Mouse (Mus musculus) heart, embryonic 13.5 days (tissue): ENCODE data around the gene Sema5a. TPM values are rescaled to one million over a fixed set of nuclear protein-coding genes. Genes with fewer than 3 reads are reported as not detected.
"Not testable (repeated sequence)": the region's sequence is repeated elsewhere in the genome, so short reads cannot be mapped to it uniquely, and the experiment has no call there.

Experiments used
- ATAC-seq: fragments of 200-750 bp; cut with Nextera tagmentation; 2 replicates; pipeline ENCODE4 v1.8.0; 2017; ENCODE audit warnings: moderate TSS enrichment; ENCODE audit not compliant: insufficient number of reproducible peaks, low FRiP score, low TSS enrichment; ENCODE audit errors: extremely low read depth
- H3K27ac ChIP-seq: fragments of 300-500 bp; sonication (generic); replicated peaks from 2 replicates; pipeline ENCODE4 v1.5.1; 2015; ENCODE audit warnings: moderate library complexity, mild to moderate bottlenecking, inconsistent platforms
- H3K27me3 ChIP-seq: fragments of 300-500 bp; sonication (generic); replicated peaks from 2 replicates; pipeline ENCODE4 v1.6.1; 2015; ENCODE audit warnings: mild to moderate bottlenecking, inconsistent platforms
- H3K36me3 ChIP-seq: fragments of 300-500 bp; sonication (generic); 2 replicates; pipeline ENCODE4 v1.6.1; 2015; ENCODE audit warnings: mild to moderate bottlenecking, inconsistent platforms
- H3K4me1 ChIP-seq: fragments of 300-500 bp; sonication (generic); 2 replicates; pipeline ENCODE4 v1.6.1; 2015; ENCODE audit warnings: inconsistent platforms
- H3K4me2 ChIP-seq: fragments of 300-500 bp; sonication (generic); 2 replicates; pipeline ENCODE4 v1.6.1; 2015; ENCODE audit warnings: inconsistent platforms, mild to moderate bottlenecking, moderate library complexity
- H3K4me3 ChIP-seq: fragments of 300-500 bp; sonication (generic); 2 replicates; pipeline ENCODE4 v1.5.1; 2015; ENCODE audit warnings: moderate library complexity, mild to moderate bottlenecking, inconsistent platforms
- H3K9ac ChIP-seq: fragments of 300-500 bp; sonication (generic); 2 replicates; pipeline ENCODE4 v1.6.1; 2015; ENCODE audit warnings: inconsistent platforms, mild to moderate bottlenecking, moderate library complexity
- H3K9me3 ChIP-seq: fragments of 300-500 bp; sonication (generic); 2 replicates; pipeline ENCODE4 v1.6.1; 2016; ENCODE audit warnings: inconsistent platforms
- WGBS: fragments of 180-500 bp; shearing (Covaris S2); methylation state at CpG from one replicate; pipeline ENCODE4 v1.1.7; 2015; ENCODE audit warnings: mixed read lengths; 5-methylcytosine and 5-hydroxymethylcytosine counted together
- polyA plus RNA-seq: library from polyadenylated mRNA; unstranded; fragments of >200 nt; fragmentation: Nextera tagmentation; extraction: Ambion mirVana; gene quantifications from 2 replicates; pipeline ENCODE4 v1.2.1, GENCODE M21; 2015

Gene Sema5a
- 5.4 and 6.3 TPM in 2 replicates for polyA plus RNA-seq

GRCm38 (mm10) chr15:32244344-32244955, at the start of gene Sema5a:
TSS of gene Sema5a (plus strand) at chr15:32244810.
- Histone ChIP-seq H3K9me3 (no peaks in the 10 kb centered on the region), H3K27ac (peak within 1 kb of the TSS; percentile 77), H3K27me3 (no peaks in the 10 kb centered on the region), H3K4me3 (peak within 1 kb of the TSS; percentile 75), H3K4me1 (peaks cover 25% of the 10 kb centered on the region), H3K36me3 (peaks cover 16% of the 10 kb centered on the region), H3K9ac (peak within 1 kb of the TSS; percentile 89), H3K4me2 (peak within 1 kb of the TSS; percentile 100)
- peak; percentile 74 for ATAC-seq
- WGBS, result under 1% methylated on average over 32 of the region's 45 CpGs

DNA sequence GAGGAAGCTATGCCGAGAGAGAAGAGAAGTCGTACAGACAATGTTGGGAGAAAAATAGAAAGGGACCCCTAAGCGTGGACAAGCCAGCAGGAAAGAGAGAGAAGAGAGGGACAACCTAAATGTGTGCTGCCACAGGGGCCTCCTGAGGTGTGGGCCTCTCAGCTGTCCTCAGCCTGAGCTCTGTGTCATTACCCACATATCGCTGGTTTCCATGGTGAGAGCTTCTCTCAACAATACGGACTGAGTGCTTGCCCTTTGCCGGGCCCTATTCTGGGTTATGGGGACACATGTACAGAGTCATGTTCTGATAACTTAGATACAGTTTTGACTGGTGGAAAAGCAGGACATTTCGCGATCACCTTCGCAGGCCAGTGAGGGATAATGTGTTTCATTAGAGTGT, 46.5 kb upstream of the Sema5a start:
- H3K4me1 ChIP-seq, result peaks cover 10% of the 10 kb centered on the region
- H3K4me3 ChIP-seq, result no peak overlapping the region
- no peak overlapping the region for H3K27ac ChIP-seq
- H3K4me2 ChIP-seq, result no peak overlapping the region
- H3K9me3 ChIP-seq, result no peaks in the 10 kb centered on the region
- H3K27me3 ChIP-seq, result no peaks in the 10 kb centered on the region
- 51% methylated on average over 9 of the region's 9 CpGs for WGBS
- ATAC-seq, result no peak
- no peaks in the 10 kb centered on the region for H3K36me3 ChIP-seq
- H3K9ac ChIP-seq, result 0 out of 2 replicates have a peak overlapping the region, but pooled peaks have one; percentile 14

- Histone ChIP-seq H3K9me3 (no peaks in the 10 kb centered on the region), H3K27ac (no peak overlapping the region), H3K36me3 (no peaks in the 10 kb centered on the region), H3K27me3 (no peaks in the 10 kb centered on the region), H3K4me3 (no peak overlapping the region), H3K9ac (no peak overlapping the region), H3K4me1 (peaks cover 10% of the 10 kb centered on the region), H3K4me2 (no peak overlapping the region)
- no peak for ATAC-seq
- 74% methylated on average over 5 of the region's 5 CpGs for WGBS
Measured at GRCm38 (mm10) chr15:32198561-32198960, 46.0 kb upstream of the Sema5a start.

DNA sequence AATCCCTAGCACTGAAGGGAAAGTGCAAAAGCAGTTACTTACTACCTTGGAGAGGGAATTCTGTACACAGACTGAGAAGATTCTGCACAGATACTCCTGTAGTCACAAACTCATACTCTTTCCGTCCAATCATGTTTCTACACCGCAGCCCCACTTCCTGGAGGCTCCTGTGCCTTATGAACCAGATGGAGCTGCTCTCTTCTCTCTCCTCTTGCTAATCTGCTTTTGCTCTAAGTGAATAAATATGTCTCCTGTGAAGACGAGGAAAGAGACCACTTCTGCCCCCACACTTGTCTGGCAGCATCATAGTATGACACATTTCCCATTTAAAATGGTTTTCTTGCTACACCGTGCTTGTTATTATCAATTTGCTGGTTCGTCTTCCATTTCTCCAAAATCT, 41.4 kb upstream of the Sema5a start:
- Histone ChIP-seq H3K4me2 (no peak overlapping the region), H3K27ac (no peak overlapping the region), H3K27me3 (no peaks in the 10 kb centered on the region), H3K4me1 (peaks cover under 1% of the 10 kb centered on the region; the same call in 1 of the 2 replicates), H3K36me3 (no peaks in the 10 kb centered on the region), H3K9me3 (no peaks in the 10 kb centered on the region), H3K4me3 (no peak overlapping the region), H3K9ac (no peak overlapping the region)
- ATAC-seq, result no peak
- 68% methylated on average over 5 of the region's 5 CpGs for WGBS

GRCm38 (mm10) chr15:32204908-32205307, 39.7 kb upstream of the Sema5a start:
- H3K9ac ChIP-seq, result no peak overlapping the region
- H3K4me1 ChIP-seq, result no peaks in the 10 kb centered on the region
- H3K4me2 ChIP-seq, result no peak overlapping the region
- no peaks in the 10 kb centered on the region for H3K27me3 ChIP-seq
- WGBS, result 80% methylated on average over 10 of the region's 10 CpGs
- no peaks in the 10 kb centered on the region for H3K9me3 ChIP-seq
- H3K4me3 ChIP-seq, result no peak overlapping the region
- ATAC-seq, result no peak
- no peak overlapping the region for H3K27ac ChIP-seq
- no peaks in the 10 kb centered on the region for H3K36me3 ChIP-seq

- H3K4me3 ChIP-seq, H3K9me3 ChIP-seq, H3K36me3 ChIP-seq, ATAC-seq, H3K27me3 ChIP-seq, H3K4me2 ChIP-seq, H3K9ac ChIP-seq, H3K27ac ChIP-seq, H3K4me1 ChIP-seq: not testable (repeated sequence)
- WGBS, result 88% methylated on average over 10 of the region's 10 CpGs
Measured at GRCm38 (mm10) chr15:32214687-32215086, 29.9 kb upstream of the Sema5a start.

GRCm38 (mm10) chr15:32223028-32223427, 21.6 kb upstream of the Sema5a start:
- 77% methylated on average over 7 of the region's 7 CpGs for WGBS

GRCm38 (mm10) chr15:32225394-32225793, 19.2 kb upstream of the Sema5a start:
- no peaks in the 10 kb centered on the region for H3K9me3 ChIP-seq
- ATAC-seq, result no peak

More at GRCm38 (mm10) chr15:32223028-32223427, 21.6 kb upstream of the Sema5a start:
- no peak overlapping the region for H3K4me2 ChIP-seq
- no peak overlapping the region for H3K4me3 ChIP-seq
- H3K9ac ChIP-seq, result no peak overlapping the region
- H3K27me3 ChIP-seq, result no peaks in the 10 kb centered on the region
- H3K27ac ChIP-seq, result no peak overlapping the region
- H3K4me1 ChIP-seq, result peaks cover 9% of the 10 kb centered on the region; the same call in 1 of the 2 replicates
- ATAC-seq, result no peak
- H3K9me3 ChIP-seq, result no peaks in the 10 kb centered on the region
- no peaks in the 10 kb centered on the region for H3K36me3 ChIP-seq

GRCm38 (mm10) chr15:32226381-32226780, 18.2 kb upstream of the Sema5a start:
- Histone ChIP-seq H3K27ac (no peak overlapping the region), H3K4me1 (peaks cover 9% of the 10 kb centered on the region; the same call in 1 of the 2 replicates), H3K27me3 (no peaks in the 10 kb centered on the region), H3K36me3 (no peaks in the 10 kb centered on the region), H3K4me2 (no peak overlapping the region), H3K9ac (no peak overlapping the region), H3K9me3 (no peaks in the 10 kb centered on the region), H3K4me3 (no peak overlapping the region)
- no peak for ATAC-seq
- 77% methylated on average over 6 of the region's 6 CpGs for WGBS

More at GRCm38 (mm10) chr15:32225394-32225793, 19.2 kb upstream of the Sema5a start:
- no peak overlapping the region for H3K27ac ChIP-seq
- H3K4me3 ChIP-seq, result no peak overlapping the region
- WGBS, result 78% methylated on average over 3 of the region's 3 CpGs
- H3K27me3 ChIP-seq, result no peaks in the 10 kb centered on the region
- no peak overlapping the region for H3K4me2 ChIP-seq
- no peaks in the 10 kb centered on the region for H3K36me3 ChIP-seq
- H3K4me1 ChIP-seq, result peaks cover 9% of the 10 kb centered on the region; the same call in 1 of the 2 replicates
- H3K9ac ChIP-seq, result no peak overlapping the region

DNA sequence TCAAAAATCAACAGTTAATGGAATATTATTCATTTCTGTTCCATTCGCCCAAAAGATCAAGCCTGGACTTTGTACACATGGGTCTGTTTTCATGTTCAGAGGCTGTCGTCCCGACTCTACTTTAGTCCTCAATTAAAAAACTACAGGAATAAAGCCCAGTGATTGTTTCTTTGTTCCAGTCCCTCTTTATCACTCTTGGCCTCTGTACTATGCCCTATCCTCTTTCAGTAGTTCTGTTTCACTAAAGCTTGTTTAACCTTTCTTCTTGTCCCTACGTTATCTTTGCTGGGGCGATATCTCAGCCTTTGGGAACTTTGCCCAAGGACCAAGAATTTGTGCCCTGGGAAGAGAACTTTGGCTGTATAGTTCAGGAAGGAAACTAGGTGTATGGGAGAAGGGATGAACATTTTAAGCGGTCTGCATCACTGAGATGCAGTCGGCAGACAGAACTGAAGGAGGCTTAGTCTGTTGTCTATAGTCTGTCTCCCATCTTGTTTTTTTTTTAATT, 17.7 kb upstream of the Sema5a start:
- Histone ChIP-seq H3K4me3 (no peak overlapping the region), H3K27me3 (no peaks in the 10 kb centered on the region), H3K4me2 (no peak overlapping the region), H3K4me1 (peaks cover 9% of the 10 kb centered on the region; the same call in 1 of the 2 replicates), H3K9me3 (no peaks in the 10 kb centered on the region), H3K36me3 (no peaks in the 10 kb centered on the region), H3K27ac (no peak overlapping the region), H3K9ac (no peak overlapping the region)
- ATAC-seq, result no peak
- 65% methylated on average over 7 of the region's 7 CpGs for WGBS

DNA sequence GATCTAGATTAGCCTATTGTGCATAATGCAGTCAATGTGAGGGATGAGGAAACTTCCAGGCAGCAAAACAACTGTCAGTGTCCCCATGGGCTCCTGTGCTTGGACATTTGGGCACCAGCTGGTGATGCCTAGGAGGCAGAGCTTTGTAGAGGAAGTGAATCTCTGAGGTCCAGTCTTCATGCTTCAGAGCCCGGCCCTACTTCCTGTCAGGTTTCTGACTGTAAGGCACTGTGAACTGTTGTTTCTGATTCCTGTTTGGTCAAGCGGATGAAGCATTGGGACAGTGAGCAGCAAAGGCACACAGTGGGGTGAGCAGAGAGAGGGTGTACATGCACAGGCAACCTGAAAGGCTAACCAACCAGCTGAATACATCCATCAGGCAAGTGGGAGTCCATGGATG, 14.5 kb upstream of the Sema5a start:
- no peaks in the 10 kb centered on the region for H3K36me3 ChIP-seq
- H3K27ac ChIP-seq, result no peak overlapping the region
- no peaks in the 10 kb centered on the region for H3K27me3 ChIP-seq
- H3K4me1 ChIP-seq, result peaks cover 16% of the 10 kb centered on the region; the same call in 1 of the 2 replicates
- ATAC-seq, result no peak
- H3K9ac ChIP-seq, result no peak overlapping the region
- 76% methylated on average over 2 of the region's 2 CpGs for WGBS
- H3K9me3 ChIP-seq, result no peaks in the 10 kb centered on the region
- H3K4me3 ChIP-seq, result no peak overlapping the region
- H3K4me2 ChIP-seq, result no peak overlapping the region

GRCm38 (mm10) chr15:32232189-32232588, 12.4 kb upstream of the Sema5a start:
- no peak overlapping the region for H3K27ac ChIP-seq
- H3K36me3 ChIP-seq, result no peaks in the 10 kb centered on the region
- H3K4me1 ChIP-seq, result 0 out of 2 replicates have a peak, but pooled peaks cover 7% of the 10 kb centered on the region
- H3K27me3 ChIP-seq, result no peaks in the 10 kb centered on the region
- no peak overlapping the region for H3K9ac ChIP-seq
- 74% methylated on average over 3 of the region's 3 CpGs for WGBS
- no peak overlapping the region for H3K4me3 ChIP-seq
- no peaks in the 10 kb centered on the region for H3K9me3 ChIP-seq
- H3K4me2 ChIP-seq, result no peak overlapping the region
- ATAC-seq, result no peak
